Mouse (Mus musculus) liver, postnatal 0 days (tissue): ENCODE data around the gene Fbn1.

Source experiments
- CTCF ChIP-seq: sonication (generic); IDR thresholded peaks from 2 replicates; pipeline ENCODE4 v1.5.1; 2016; ENCODE audit warnings: antibody characterized with exemption, low read depth
- EP300 ChIP-seq: IDR thresholded peaks from 2 replicates; pipeline ENCODE4 v1.6.1; 2016; ENCODE audit warnings: antibody characterized with exemption, low read depth, mild to moderate bottlenecking

DNA sequence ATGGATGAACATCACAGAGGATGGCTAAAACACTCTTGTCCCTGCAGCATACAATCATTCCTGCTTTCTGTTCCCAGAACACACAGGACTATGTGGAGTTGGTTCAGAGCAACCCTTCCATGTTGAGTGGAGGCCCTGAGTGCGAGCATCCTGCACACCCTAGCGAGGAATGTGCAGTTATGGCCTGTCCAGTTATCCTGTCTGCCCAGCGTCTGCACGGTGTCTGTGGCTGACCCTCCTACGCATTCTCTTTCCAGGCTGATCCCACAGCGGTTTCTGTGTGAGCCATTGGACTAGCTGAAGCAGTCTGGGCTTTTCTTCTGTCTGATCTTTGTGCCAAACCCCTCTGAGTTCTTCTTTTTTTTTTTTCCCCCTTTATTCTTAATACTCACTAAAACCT is 123.4 kb downstream of the Fbn1 start:
- TF ChIP-seq EP300 = no peak
- TF ChIP-seq CTCF = no peak
